In the genomic region with DNA sequence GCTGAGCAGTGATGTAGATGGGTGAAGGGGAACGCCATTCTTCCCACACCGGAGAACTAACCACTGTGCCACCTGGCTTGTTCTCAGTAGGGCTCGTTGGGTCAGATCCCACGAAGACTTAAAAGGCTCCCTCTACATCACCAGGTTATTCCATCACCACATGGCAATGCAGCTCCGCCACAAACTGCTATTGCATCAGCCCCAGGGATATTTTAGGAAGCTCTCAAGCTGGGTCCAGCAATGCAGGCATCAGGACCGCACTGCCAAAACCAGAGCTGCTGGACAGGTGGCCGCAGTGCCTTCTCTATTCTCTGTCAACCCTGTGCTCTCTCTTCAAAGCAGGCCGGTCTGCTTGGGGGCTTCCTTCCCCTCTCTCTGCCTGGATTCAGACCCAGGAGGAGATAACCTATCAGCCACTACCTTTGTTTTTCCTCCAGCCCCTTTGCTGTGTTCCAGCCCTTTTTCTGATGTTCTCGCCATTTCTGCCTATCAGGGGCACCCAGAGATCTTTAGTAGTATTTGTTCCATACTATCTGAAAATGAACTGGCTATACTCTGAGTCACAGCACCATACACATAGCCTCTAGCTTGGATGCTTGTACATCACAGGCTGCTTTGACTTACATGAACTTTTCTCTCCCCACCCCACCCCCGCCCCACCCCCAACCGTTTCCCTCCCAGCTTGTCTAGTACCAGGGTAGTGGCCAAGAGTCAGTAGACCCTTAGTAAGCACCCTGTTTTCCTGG, we compare ENCODE assay signal across 7 mouse cellular contexts.
DNase-seq lines count a peak whose midpoint lies in the region; ATAC-seq and TF ChIP-seq lines count a peak whose summit lies in the region.

No protein-coding gene starts in this region.

- H3K4me1 ChIP-seq in CH12.LX (ENCODE audit: control insufficient read depth in 1 of 2, insufficient read depth in 2 of 2) = peaks cover 6 to 21% of the 10 kb centered on the region in 2 experiments
- H3K4me1 ChIP-seq in forebrain, embryonic 15.5 days = peaks cover 70% of the 10 kb centered on the region
- H3K4me1 ChIP-seq in hindbrain, embryonic 13.5 days (replicated peaks) = peaks cover 54% of the 10 kb centered on the region

- no peak for TF ChIP-seq EP300 in CH12.LX (IDR thresholded peaks at IDR 0.05; ENCODE audit: low read length)

- TF ChIP-seq POLR2A in CH12.LX (IDR thresholded peaks at IDR 0.05; ENCODE audit: low read depth, low read length) = no peak

- WGBS in forebrain, embryonic 15.5 days = 69% methylated on average over 11 of the region's 11 CpGs
- 61% methylated on average over 11 of the region's 11 CpGs for WGBS in hindbrain, embryonic 13.5 days

- no peaks in the 10 kb centered on the region for H3K36me3 ChIP-seq in CH12.LX (replicated peaks in 1 of 2; ENCODE audit: control insufficient read depth in 1 of 2, insufficient read depth in 1 of 2, low read length in 1 of 2)
- no peaks in the 10 kb centered on the region for H3K36me3 ChIP-seq in forebrain, embryonic 15.5 days
- H3K36me3 ChIP-seq in hindbrain, embryonic 13.5 days = no peaks in the 10 kb centered on the region

- H3K79me2 ChIP-seq in CH12.LX (replicated peaks; ENCODE audit: control insufficient read depth, extremely low read depth, insufficient read depth, poor library complexity, severe bottlenecking) = no peaks in the 10 kb centered on the region

- no peaks in the 10 kb centered on the region for H3K27me3 ChIP-seq in CH12.LX (replicated peaks)
- no peaks in the 10 kb centered on the region for H3K27me3 ChIP-seq in forebrain, embryonic 15.5 days
- H3K27me3 ChIP-seq in hindbrain, embryonic 13.5 days = no peaks in the 10 kb centered on the region

- H3K27ac ChIP-seq in CH12.LX (ENCODE audit: insufficient read depth, low read depth) = no peak overlapping the region; the same call in 1 of the 2 replicates
- H3K27ac ChIP-seq in forebrain, embryonic 15.5 days (replicated peaks) = peak overlapping the region; percentile 98
- H3K27ac ChIP-seq in hindbrain, embryonic 13.5 days = peak overlapping the region; percentile 97

- H3K9ac ChIP-seq in CH12.LX (ENCODE audit: insufficient read depth, low read depth) = no peak overlapping the region
- no peak overlapping the region for H3K9ac ChIP-seq in forebrain, embryonic 15.5 days (replicated peaks)
- H3K9ac ChIP-seq in hindbrain, embryonic 13.5 days = no peak overlapping the region

- intact Hi-C loops in left cerebral cortex, postnatal 10 days (cut with DNase I) = loop anchor here (10.0 kb wide), 2 partner anchors 262 to 328 kb away; no protein-coding TSS in a partner anchor

- TF ChIP-seq RAD21 in CH12.LX (IDR thresholded peaks at IDR 0.05; ENCODE audit: low read depth, low read length) = no peak

- 0 out of 2 replicates have a peak overlapping the region, but pooled peaks have one; percentile 91 for H3K4me2 ChIP-seq in CH12.LX (ENCODE audit: insufficient read depth, low read depth, poor library complexity, severe bottlenecking)
- H3K4me2 ChIP-seq in forebrain, embryonic 15.5 days (replicated peaks) = no peak overlapping the region
- H3K4me2 ChIP-seq in hindbrain, embryonic 13.5 days = no peak overlapping the region

- TF ChIP-seq CTCF in CH12.LX (conservative IDR thresholded peaks at IDR 0.05 in 1 of 2, IDR thresholded peaks at IDR 0.05 in 1 of 2; ENCODE audit: low read depth in 2 of 2, low read length in 2 of 2) = no peak

- no peak overlapping the region for H3K4me3 ChIP-seq in CH12.LX (replicated peaks in 1 of 3; ENCODE audit: low read depth in 2 of 3, low read length in 2 of 3, poor library complexity in 1 of 3)
- H3K4me3 ChIP-seq in forebrain, embryonic 15.5 days = no peak overlapping the region
- no peak overlapping the region for H3K4me3 ChIP-seq in hindbrain, embryonic 13.5 days

- DNase-seq in CH12.LX (ENCODE audit: extremely low read depth) (no peak), adipocyte (ENCODE audit: low spot score) (peak; percentile 29)
- DNase-seq in left cerebral cortex, postnatal 10 days (ENCODE audit: extremely low spot score in 1 of 2, low spot score in 2 of 2) = no peak

- dilution Hi-C loops in CH12.LX (cut with MboI; ENCODE audit: extremely low pct_ligation_motif_present, extremely low pct_unique_long_range_greater_than_20kb, low sequenced_read_pairs) = no loop called here

- in situ Hi-C loops in CH12.LX (cut with MboI; ENCODE audit: low pct_ligation_motif_present, low pct_unique_long_range_greater_than_20kb, low sequenced_read_pairs) = loop anchor here (10.0 kb wide), 1 partner anchor 148 kb away; a partner anchor contains a TSS

- no peak for ATAC-seq in forebrain, embryonic 15.5 days (replicated peaks)
- ATAC-seq in hindbrain, embryonic 13.5 days (ENCODE audit: low FRiP score) = no peak
- ATAC-seq in megakaryocyte progenitor cell, adult 5-6 weeks (replicated peaks; ENCODE audit: poor library complexity) = peak; percentile 25
- ATAC-seq in inflammation-experienced regulatory T-cells, adult 6 months = no peak

- H3K9me3 ChIP-seq in CH12.LX (replicated peaks; ENCODE audit: low read length) = no peaks in the 10 kb centered on the region
- no peaks in the 10 kb centered on the region for H3K9me3 ChIP-seq in forebrain, embryonic 15.5 days
- H3K9me3 ChIP-seq in hindbrain, embryonic 13.5 days = no peaks in the 10 kb centered on the region

TF ChIP-seq in CH12.LX, 34 proteins besides CTCF, POLR2A, EP300 and RAD21:
- TF ChIP-seq ETS1 (conservative IDR thresholded peaks at IDR 0.05; ENCODE audit: low read depth, low read length) = no peak
- no peak for TF ChIP-seq CHD2 (IDR thresholded peaks at IDR 0.05; ENCODE audit: low read length)
- TF ChIP-seq PAX5 (IDR thresholded peaks at IDR 0.05; ENCODE audit: low read length) = no peak
- TF ChIP-seq IRF4 (IDR thresholded peaks at IDR 0.05; ENCODE audit: low read depth, low read length) = no peak
- no peak for TF ChIP-seq RCOR1 (conservative IDR thresholded peaks at IDR 0.05; ENCODE audit: low read depth, low read length)
- TF ChIP-seq ZNF384 (IDR thresholded peaks at IDR 0.05; ENCODE audit: low read depth, low read length) = no peak
- no peak for TF ChIP-seq CHD1 (IDR thresholded peaks at IDR 0.05; ENCODE audit: low read depth, low read length)
- no peak for TF ChIP-seq JUN (IDR thresholded peaks at IDR 0.05; ENCODE audit: insufficient read depth, low read depth, low read length)
